Mouse (Mus musculus) stomach, postnatal 0 days (tissue): ENCODE results near the gene Clasp1.

ENCODE experiments used
- CTCF ChIP-seq: IDR thresholded peaks from 2 replicates; pipeline ENCODE4 v1.5.1; 2016; ENCODE audit warnings: antibody characterized with exemption, low read depth, mild to moderate bottlenecking, moderate library complexity
- EP300 ChIP-seq: optimal IDR thresholded peaks from 2 replicates; pipeline ENCODE3; 2016; ENCODE audit warnings: antibody characterized with exemption

GRCm38 (mm10) chr1:118472386-118472785, 83.5 kb downstream of the Clasp1 start:
- TF ChIP-seq CTCF (no peak), EP300 (no peak)
